Mouse (Mus musculus) heart, embryonic 11.5 days (tissue): ENCODE results near the gene Atp6v1f. TPM values are rescaled to one million over a fixed set of nuclear protein-coding genes. Genes with fewer than 3 reads are reported as not detected.

Experiments used
- ATAC-seq: fragments of 200-750 bp; cut with Nextera tagmentation; replicated peaks from 2 replicates; pipeline ENCODE4 v1.8.0; 2017; ENCODE audit warnings: moderate library complexity; ENCODE audit not compliant: insufficient number of reproducible peaks, low FRiP score, low TSS enrichment
- H3K27ac ChIP-seq: fragments of 300-500 bp; sonication (generic); 2 replicates; pipeline ENCODE4 v1.5.1; 2014; ENCODE audit warnings: mild to moderate bottlenecking, low read depth, low read length
- H3K27me3 ChIP-seq: fragments of 300-500 bp; sonication (generic); 2 replicates; pipeline ENCODE4 v1.6.1; 2014; ENCODE audit warnings: mild to moderate bottlenecking, low read length, mixed read lengths; ENCODE audit not compliant: control insufficient read depth, insufficient read depth
- H3K36me3 ChIP-seq: fragments of 300-500 bp; sonication (generic); 2 replicates; pipeline ENCODE4 v1.6.1; 2014; ENCODE audit warnings: mild to moderate bottlenecking, low read length, moderate library complexity, mixed read lengths; ENCODE audit not compliant: control insufficient read depth, insufficient read depth
- H3K4me1 ChIP-seq: fragments of 300-500 bp; sonication (generic); 2 replicates; pipeline ENCODE4 v1.6.1; 2014; ENCODE audit warnings: low read length; ENCODE audit not compliant: control insufficient read depth, insufficient read depth
- H3K4me2 ChIP-seq: fragments of 300-500 bp; sonication (generic); 2 replicates; pipeline ENCODE4 v1.6.1; 2014; ENCODE audit warnings: mild to moderate bottlenecking, moderate library complexity
- H3K4me3 ChIP-seq: fragments of 300-500 bp; sonication (generic); 2 replicates; pipeline ENCODE4 v1.5.1; 2014; ENCODE audit warnings: low read depth, low read length
- H3K9ac ChIP-seq: fragments of 300-500 bp; sonication (generic); 2 replicates; pipeline ENCODE4 v1.6.1; 2014; ENCODE audit warnings: mild to moderate bottlenecking, low read depth, low read length, moderate library complexity
- H3K9me3 ChIP-seq: fragments of 300-500 bp; sonication (generic); replicated peaks from 2 replicates; pipeline ENCODE4 v1.6.1; 2016; ENCODE audit warnings: low read length; ENCODE audit not compliant: control insufficient read depth
- WGBS: fragments of 180-500 bp; shearing (Covaris S2); extraction: QIAGEN DNeasy Blood & Tissue Kit; methylation state at CpG from one replicate; pipeline ENCODE4 v1.1.7; 2014; ENCODE audit not compliant: insufficient replicate concordance; 5-methylcytosine and 5-hydroxymethylcytosine counted together
- polyA plus RNA-seq: library from polyadenylated mRNA; unstranded; fragments of >200 nt; fragmentation: Nextera tagmentation; extraction: Ambion mirVana; gene quantifications from 2 replicates; pipeline ENCODE4 v1.2.1, GENCODE M21; 2014

Gene Atp6v1f
- polyA plus RNA-seq, 1 experiment from 2014 or later: 209 TPM

DNA sequence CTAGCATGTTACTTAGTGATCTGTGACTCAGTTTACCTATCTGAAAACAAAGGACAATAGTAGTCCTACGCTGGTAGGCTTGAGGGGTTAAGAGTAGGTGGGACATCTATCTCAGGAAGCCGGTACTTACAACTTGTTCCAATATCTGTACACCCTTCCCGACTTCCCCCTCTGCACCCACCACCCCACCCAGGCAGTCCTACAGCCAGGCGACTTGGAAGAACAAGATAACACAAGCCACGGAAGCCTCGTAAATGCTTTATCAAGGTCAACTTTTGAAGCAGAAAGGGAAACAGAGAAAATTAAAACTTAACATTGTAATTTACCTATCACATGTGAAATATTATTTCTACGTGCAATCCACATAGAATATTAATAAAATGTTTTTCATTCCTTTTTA lies 32.7 kb downstream of the Atp6v1f start:
- H3K27me3 ChIP-seq: peaks cover 27% of the 10 kb centered on the region
- ATAC-seq: no peak
- no peaks in the 10 kb centered on the region for H3K9me3 ChIP-seq
- no peaks in the 10 kb centered on the region for H3K36me3 ChIP-seq
- no peak overlapping the region for H3K9ac ChIP-seq
- no peak overlapping the region for H3K4me3 ChIP-seq
- no peaks in the 10 kb centered on the region for H3K4me1 ChIP-seq
- no peak overlapping the region for H3K27ac ChIP-seq
- no peak overlapping the region for H3K4me2 ChIP-seq
- 71% methylated on average over 7 of the region's 7 CpGs for WGBS

DNA sequence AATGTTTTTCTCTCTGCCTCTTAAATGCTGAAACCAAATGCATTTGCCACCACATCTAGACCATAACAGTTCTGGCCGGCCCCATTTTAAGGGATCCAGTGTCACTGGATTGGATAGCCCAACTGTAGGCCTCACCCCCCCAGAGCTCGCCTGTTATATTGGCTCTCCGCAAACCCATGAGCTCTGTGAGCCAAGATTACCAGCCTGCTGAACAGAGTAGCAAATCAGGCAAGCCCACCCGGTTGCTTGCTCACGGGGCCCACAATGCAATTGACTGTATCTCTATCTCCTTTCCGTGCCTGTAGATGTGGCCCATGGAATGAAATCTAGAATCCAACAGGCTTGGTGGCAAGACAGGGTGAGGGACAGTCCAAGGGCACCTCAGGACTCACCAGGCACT lies 33.3 kb downstream of the Atp6v1f start:
- WGBS: 76% methylated on average over 6 of the region's 6 CpGs

GRCm38 (mm10) chr6:29501599-29501998 lies 34.1 kb downstream of the Atp6v1f start:
- ATAC-seq: no peak

More for the DNA sequence above, 33.3 kb downstream of the Atp6v1f start:
- no peak for ATAC-seq
- Histone ChIP-seq H3K4me1 (no peaks in the 10 kb centered on the region), H3K4me3 (no peak overlapping the region), H3K27ac (no peak overlapping the region), H3K9me3 (no peaks in the 10 kb centered on the region), H3K36me3 (no peaks in the 10 kb centered on the region), H3K27me3 (peaks cover 23% of the 10 kb centered on the region), H3K4me2 (no peak overlapping the region), H3K9ac (no peak overlapping the region)

GRCm38 (mm10) chr6:29505493-29505892 lies 38.0 kb downstream of the Atp6v1f start:
- no peak overlapping the region for H3K9ac ChIP-seq
- H3K27ac ChIP-seq: no peak overlapping the region
- ATAC-seq: no peak
- H3K36me3 ChIP-seq: no peaks in the 10 kb centered on the region
- H3K4me3 ChIP-seq: no peak overlapping the region
- H3K4me1 ChIP-seq: peaks cover 14% of the 10 kb centered on the region
- H3K27me3 ChIP-seq: 0 out of 2 replicates have a peak, but pooled peaks cover 2% of the 10 kb centered on the region
- H3K4me2 ChIP-seq: no peak overlapping the region
- no peaks in the 10 kb centered on the region for H3K9me3 ChIP-seq
- WGBS: 85% methylated on average over 5 of the region's 5 CpGs

More at GRCm38 (mm10) chr6:29501599-29501998, 34.1 kb downstream of the Atp6v1f start:
- H3K27ac ChIP-seq: no peak overlapping the region
- H3K4me1 ChIP-seq: peaks cover 4% of the 10 kb centered on the region
- WGBS: 78% methylated on average over 1 of the region's 1 CpGs
- no peak overlapping the region for H3K4me2 ChIP-seq
- no peaks in the 10 kb centered on the region for H3K36me3 ChIP-seq
- no peaks in the 10 kb centered on the region for H3K9me3 ChIP-seq
- H3K27me3 ChIP-seq: peaks cover 15% of the 10 kb centered on the region
- H3K4me3 ChIP-seq: no peak overlapping the region
- no peak overlapping the region for H3K9ac ChIP-seq

GRCm38 (mm10) chr6:29506834-29507233 lies 39.3 kb downstream of the Atp6v1f start:
- 19% methylated on average over 8 of the region's 8 CpGs for WGBS
- Histone ChIP-seq H3K9ac (peak overlapping the region; percentile 77; the same call in 1 of the 2 replicates), H3K9me3 (no peaks in the 10 kb centered on the region), H3K4me2 (peak overlapping the region; percentile 84), H3K4me1 (peaks cover 14% of the 10 kb centered on the region), H3K36me3 (no peaks in the 10 kb centered on the region), H3K4me3 (peak overlapping the region; percentile 67), H3K27ac (no peak overlapping the region), H3K27me3 (0 out of 2 replicates have a peak, but pooled peaks cover 2% of the 10 kb centered on the region)
- no peak for ATAC-seq

- 1% methylated on average over 47 of the region's 47 CpGs for WGBS
- H3K9ac ChIP-seq: peak within 1 kb of the TSS; percentile 77
- no peaks in the 10 kb centered on the region for H3K9me3 ChIP-seq
- H3K27ac ChIP-seq: no peak within 1 kb of the TSS
- ATAC-seq: peak; percentile 16
- peaks cover 14% of the 10 kb centered on the region for H3K4me1 ChIP-seq
- H3K4me3 ChIP-seq: peak within 1 kb of the TSS; percentile 67
- H3K4me2 ChIP-seq: peak within 1 kb of the TSS; percentile 84
- H3K27me3 ChIP-seq: 0 out of 2 replicates have a peak, but pooled peaks cover 2% of the 10 kb centered on the region
- H3K36me3 ChIP-seq: no peaks in the 10 kb centered on the region
These were observed 40.2 kb downstream of the Atp6v1f start, which contains the start of gene Kcp for GRCm38 (mm10) chr6:29507447-29508309. TSS of gene Kcp (minus strand) at chr6:29507952.

DNA sequence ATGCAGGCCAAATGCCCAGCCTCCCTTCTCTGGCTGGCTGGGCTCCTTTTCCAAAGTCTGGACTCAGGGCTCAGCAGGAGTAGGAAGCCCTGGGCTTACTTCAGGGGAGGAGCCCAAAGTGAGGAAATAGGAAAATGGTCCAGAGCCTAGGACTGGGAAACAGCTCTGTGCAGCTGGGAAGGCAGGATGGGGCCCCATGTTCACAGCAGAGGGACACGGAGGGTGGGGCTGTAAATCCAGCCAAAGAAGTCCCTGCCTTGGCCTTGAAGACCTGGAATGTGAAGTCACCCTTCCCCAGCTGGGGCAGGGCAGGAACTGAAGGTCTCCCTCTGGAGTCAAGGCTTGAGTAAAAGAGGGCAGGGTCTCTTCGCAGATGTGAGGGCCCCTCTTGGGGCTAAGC lies 41.6 kb downstream of the Atp6v1f start:
- WGBS: 44% methylated on average over 2 of the region's 2 CpGs

DNA sequence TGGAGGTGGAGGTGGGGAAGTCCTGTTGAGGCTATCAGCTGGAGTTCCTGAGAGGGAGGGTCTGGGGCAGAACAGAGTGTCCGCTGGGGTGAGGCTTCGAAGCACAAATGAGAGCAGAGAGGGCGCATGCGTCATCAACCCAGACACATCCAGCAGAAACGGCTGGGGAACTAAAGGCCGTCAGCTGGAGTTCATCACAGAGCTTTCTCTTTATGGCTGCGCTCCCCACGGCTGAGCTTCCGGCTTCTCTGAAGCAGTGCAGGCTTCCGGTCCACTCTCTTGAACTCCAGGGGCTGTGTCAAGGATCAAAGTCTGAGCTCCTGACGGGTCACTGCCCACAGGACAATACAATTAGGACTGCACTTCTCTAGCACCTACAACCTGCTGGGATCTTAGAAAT lies 45.8 kb downstream of the Atp6v1f start:
- peak overlapping the region; percentile 50 for H3K4me2 ChIP-seq
- 0 out of 2 replicates have a peak overlapping the region, but pooled peaks have one; percentile 12 for H3K4me3 ChIP-seq
- no peaks in the 10 kb centered on the region for H3K36me3 ChIP-seq
- 1% methylated on average over 11 of the region's 11 CpGs for WGBS
- peak; percentile 57; the same call in 1 of the 2 replicates for ATAC-seq
- H3K4me1 ChIP-seq: peaks cover 13% of the 10 kb centered on the region
- H3K9me3 ChIP-seq: no peaks in the 10 kb centered on the region
- H3K27ac ChIP-seq: peak overlapping the region; percentile 62
- H3K27me3 ChIP-seq: 0 out of 2 replicates have a peak, but pooled peaks cover 2% of the 10 kb centered on the region
- H3K9ac ChIP-seq: peak overlapping the region; percentile 69; the same call in 1 of the 2 replicates

More for the DNA sequence above, 41.6 kb downstream of the Atp6v1f start:
- H3K4me1 ChIP-seq: peaks cover 24% of the 10 kb centered on the region
- 0 out of 2 replicates have a peak, but pooled peaks cover 2% of the 10 kb centered on the region for H3K27me3 ChIP-seq
- no peak overlapping the region for H3K9ac ChIP-seq
- H3K9me3 ChIP-seq: no peaks in the 10 kb centered on the region
- H3K4me2 ChIP-seq: peak overlapping the region; percentile 6; the same call in 1 of the 2 replicates
- H3K4me3 ChIP-seq: no peak overlapping the region
- no peak for ATAC-seq
- H3K27ac ChIP-seq: no peak overlapping the region
- no peaks in the 10 kb centered on the region for H3K36me3 ChIP-seq
